Mouse (Mus musculus) right cerebral cortex, postnatal 4 days (tissue): ENCODE measurements at regions not wholly inside any gene's neighbourhood (a gene's known extent, or its start where the extent isn't known, plus 50 kb on each side); places are given as distances from the start of the nearest gene placed in this dataset.
A peak's percentile ranks its signal among the peaks of the same experiment; 100 is the strongest.

Experiments used
- DNase-seq: peaks from one replicate; pipeline ENCODE4 v3.0.0-alpha.2; 2022

GRCm38 (mm10) chr12:27060899-27061762 is 281.2 kb downstream of the Sox11 start:
- peak; percentile 47 for DNase-seq

GRCm38 (mm10) chr12:27059885-27060284 is 282.5 kb downstream of the Sox11 start:
- DNase-seq: peak; percentile 68

GRCm38 (mm10) chr12:27054411-27054810 is 288.0 kb downstream of the Sox11 start:
- DNase-seq: no peak

- no peak for DNase-seq
Measured at GRCm38 (mm10) chr12:27037922-27038321, 304.5 kb downstream of the Sox11 start.

GRCm38 (mm10) chr12:27019751-27020150 is 322.6 kb downstream of the Sox11 start:
- DNase-seq: peak; percentile 10

- no peak for DNase-seq
Measured at GRCm38 (mm10) chr12:27018366-27018765, 324.0 kb downstream of the Sox11 start.

GRCm38 (mm10) chr12:26999287-26999686 is 343.1 kb downstream of the Sox11 start:
- no peak for DNase-seq

- DNase-seq: no peak
Measured at GRCm38 (mm10) chr12:26976284-26977065, 365.9 kb downstream of the Sox11 start.

- no peak for DNase-seq
Measured at GRCm38 (mm10) chr12:26972495-26973113, 369.8 kb downstream of the Sox11 start.

GRCm38 (mm10) chr12:26967018-26967737 is 375.2 kb downstream of the Sox11 start:
- peak; percentile 9 for DNase-seq

- no peak for DNase-seq
Measured at GRCm38 (mm10) chr12:26963917-26964316, 378.5 kb downstream of the Sox11 start.

- DNase-seq: no peak
Measured at GRCm38 (mm10) chr12:26939831-26940230, 402.5 kb downstream of the Sox11 start.

GRCm38 (mm10) chr12:26937836-26938235 is 404.5 kb downstream of the Sox11 start:
- DNase-seq: no peak

- DNase-seq: peak; percentile 5
Measured at GRCm38 (mm10) chr12:26936696-26937458, 405.5 kb downstream of the Sox11 start.

- DNase-seq: no peak
Measured at GRCm38 (mm10) chr12:26930155-26930867, 412.1 kb downstream of the Sox11 start.

GRCm38 (mm10) chr12:26906126-26906525 is 436.2 kb downstream of the Sox11 start:
- DNase-seq: no peak

- DNase-seq: no peak
Measured at GRCm38 (mm10) chr12:26903894-26904272, 434.9 kb downstream of the Cmpk2 start.

- peak; percentile 57 for DNase-seq
Measured at GRCm38 (mm10) chr12:26903073-26903893, 434.3 kb downstream of the Cmpk2 start.

- DNase-seq: no peak
Measured at GRCm38 (mm10) chr12:26891190-26891589, 422.2 kb downstream of the Cmpk2 start.

- DNase-seq: peak; percentile 46
Measured at GRCm38 (mm10) chr12:26886635-26887014, 417.6 kb downstream of the Cmpk2 start.
